Mouse (Mus musculus): ENCODE results near the gene Aym1.
A peak's percentile ranks its signal among the peaks of the same experiment; 100 is the strongest.
"Not testable (repeated sequence)": the region's sequence is repeated elsewhere in the genome, so short reads cannot be mapped to it uniquely, and the experiment has no call there.

Gene Aym1

GRCm38 (mm10) chr5:113352636-113353035 lies 4.5 kb upstream of the Aym1 start:
- no peak for DNase-seq (ENCODE audit: low spot score)

GRCm38 (mm10) chr5:113354311-113354710 lies 2.8 kb upstream of the Aym1 start:
- no peak for DNase-seq (ENCODE audit: low spot score)

GRCm38 (mm10) chr5:113357656-113358055 lies 562 bp downstream of the Aym1 start:
- no peak for DNase-seq (ENCODE audit: low spot score)

- no peak for DNase-seq (ENCODE audit: low spot score)
Observed at GRCm38 (mm10) chr5:113358833-113359232, 1.7 kb downstream of the Aym1 start.

- no peak for DNase-seq (ENCODE audit: low spot score)
Observed at GRCm38 (mm10) chr5:113361283-113361682, 4.2 kb downstream of the Aym1 start.

GRCm38 (mm10) chr5:113362258-113362996 lies 5.3 kb downstream of the Aym1 start:
- DNase-seq (ENCODE audit: low spot score), result no peak

GRCm38 (mm10) chr5:113363177-113363576 lies 6.1 kb downstream of the Aym1 start:
- no peak for DNase-seq (ENCODE audit: low spot score)

- DNase-seq (ENCODE audit: low spot score), result peak; percentile 33
Observed at GRCm38 (mm10) chr5:113365921-113366320, 8.8 kb downstream of the Aym1 start.

GRCm38 (mm10) chr5:113367726-113368125 lies 10.6 kb downstream of the Aym1 start:
- not testable (repeated sequence) for DNase-seq (ENCODE audit: low spot score)

GRCm38 (mm10) chr5:113369262-113369868 lies 12.3 kb downstream of the Aym1 start:
- DNase-seq (ENCODE audit: low spot score), result no peak

GRCm38 (mm10) chr5:113372449-113372848 lies 15.4 kb downstream of the Aym1 start:
- no peak for DNase-seq (ENCODE audit: low spot score)

GRCm38 (mm10) chr5:113372995-113373950 lies 16.2 kb downstream of the Aym1 start:
- no peak for DNase-seq (ENCODE audit: low spot score)

GRCm38 (mm10) chr5:113374290-113374689 lies 17.2 kb downstream of the Aym1 start:
- no peak for DNase-seq (ENCODE audit: low spot score)

- no peak for DNase-seq (ENCODE audit: low spot score)
Observed at GRCm38 (mm10) chr5:113375783-113376182, 18.7 kb downstream of the Aym1 start.

GRCm38 (mm10) chr5:113376292-113376691 lies 19.2 kb downstream of the Aym1 start:
- DNase-seq (ENCODE audit: low spot score), result no peak

- DNase-seq (ENCODE audit: low spot score), result no peak
Observed at GRCm38 (mm10) chr5:113379416-113379815, 22.3 kb downstream of the Aym1 start.

GRCm38 (mm10) chr5:113380553-113380952 lies 23.5 kb downstream of the Aym1 start:
- no peak for DNase-seq (ENCODE audit: low spot score)

- DNase-seq (ENCODE audit: low spot score), result no peak
Observed at GRCm38 (mm10) chr5:113382580-113382979, 25.5 kb downstream of the Aym1 start.

GRCm38 (mm10) chr5:113393766-113394165 lies 36.7 kb downstream of the Aym1 start:
- DNase-seq (ENCODE audit: low spot score), result no peak

GRCm38 (mm10) chr5:113396286-113396934 lies 39.3 kb downstream of the Aym1 start:
- DNase-seq (ENCODE audit: low spot score), result no peak

GRCm38 (mm10) chr5:113397443-113398317 lies 40.6 kb downstream of the Aym1 start:
- no peak for DNase-seq (ENCODE audit: low spot score)
